Mouse (Mus musculus) central nervous system, embryonic 18 days (tissue): ENCODE results near the gene Rsu1. TPM values are rescaled to one million over a fixed set of nuclear protein-coding genes. Genes with fewer than 3 reads are reported as not detected.

ENCODE experiments used
- polyA plus RNA-seq: library from polyadenylated mRNA; depleted of rRNA; stranded (reverse); fragments of >200 nt; gene quantifications from 2 replicates; pipeline ENCODE4 v1.2.3, GENCODE M21; 2012; rRNA removed

The Rsu1 gene
- polyA plus RNA-seq: 51.3 and 58.5 TPM in 2 replicates

GRCm38 (mm10) chr2:13271165-13271957 lies at the start of gene Rsu1:
Rsu1 (minus strand) TSS chr2:13271415.

Other genes with a start within 250 kb of the Rsu1 start
- gene Cubn, start 220.4 kb upstream of the Rsu1 start, polyA plus RNA-seq: 0.35 and 0.63 TPM in 2 replicates